Mouse (Mus musculus) bone marrow, adult 2 months (tissue): ENCODE results near the gene Eno3.

Source experiments
- CTCF ChIP-seq: fragments of 200-500 bp; IDR thresholded peaks from 2 replicates; pipeline ENCODE4 v1.5.1; 2011; ENCODE audit warnings: low read length, control low read depth; ENCODE audit not compliant: control insufficient read depth, insufficient read depth
- POLR2A ChIP-seq: fragments of 200-500 bp; IDR thresholded peaks from 2 replicates; pipeline ENCODE4 v1.6.1; 2011; ENCODE audit warnings: low read depth, mild to moderate bottlenecking, control low read depth, low read length, borderline replicate concordance; ENCODE audit not compliant: control insufficient read depth

- no peak for TF ChIP-seq CTCF
- no peak for TF ChIP-seq POLR2A
Observed at GRCm38 (mm10) chr11:70711026-70711425, 54.0 kb downstream of the Eno3 start.
